Mouse (Mus musculus) inflammation-experienced regulatory T-cells (primary cell): ENCODE measurements around the gene Hdx. TPM values are rescaled to one million over a fixed set of nuclear protein-coding genes. Genes with fewer than 3 reads are reported as not detected.

Source experiments
- polyA plus RNA-seq, 2 experiments: library from polyadenylated mRNA; unstranded; fragments of 100-300 nt; shearing (Covaris generic); gene quantifications; one replicate each; pipeline ENCODE4 v1.2.1; 2017

The Hdx gene
- under 1 TPM in 1 of 2 experiments, not detected in 1; 0.02 TPM for polyA plus RNA-seq

DNA sequence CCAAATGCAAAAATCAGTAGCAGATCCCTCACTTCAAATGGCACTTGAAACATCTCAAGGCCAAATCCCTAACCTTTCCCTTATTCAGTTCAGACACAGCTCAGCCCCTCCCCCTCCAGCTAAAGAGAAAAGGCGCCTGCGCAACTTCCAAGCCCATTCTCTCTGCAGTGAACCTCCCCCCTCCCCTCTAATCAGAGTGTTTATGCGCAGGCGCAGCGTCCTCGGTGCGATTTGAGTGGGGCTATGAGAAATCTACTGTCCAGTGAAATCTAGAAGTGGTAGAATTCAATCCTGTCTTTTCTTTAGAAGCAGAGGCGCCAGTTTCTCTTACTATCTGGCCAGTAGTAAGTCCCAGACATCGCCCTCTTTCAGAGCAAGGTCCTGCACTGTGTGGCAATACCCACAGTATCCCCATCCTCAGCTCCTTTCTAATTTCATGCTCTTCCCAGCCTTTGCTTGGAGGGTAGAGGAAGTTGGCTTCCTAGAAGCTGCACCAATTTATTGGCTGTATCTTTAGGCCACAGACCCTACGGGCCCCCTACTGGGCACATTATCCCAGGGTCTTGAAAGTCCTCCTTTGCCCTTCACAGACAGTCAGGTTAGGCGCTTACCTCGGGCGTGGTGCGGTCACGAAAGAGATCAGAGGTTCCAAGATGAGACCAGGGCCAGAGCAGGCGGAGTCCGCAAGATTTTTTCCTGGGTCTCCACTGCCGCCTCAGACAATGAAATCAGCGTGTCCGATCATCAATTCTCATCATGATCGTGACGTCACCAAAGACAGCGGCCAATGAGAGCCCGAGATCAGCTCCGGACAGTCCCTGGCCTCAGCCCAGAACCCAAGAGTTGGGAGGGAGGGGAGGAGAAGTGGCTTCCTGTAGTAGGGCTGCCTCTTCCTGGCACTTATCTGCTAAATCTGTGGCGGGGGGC is at the start of gene Hdx:
Hdx (minus strand) TSS at position 724 of the 927 bp plus-strand sequence.

DNA sequence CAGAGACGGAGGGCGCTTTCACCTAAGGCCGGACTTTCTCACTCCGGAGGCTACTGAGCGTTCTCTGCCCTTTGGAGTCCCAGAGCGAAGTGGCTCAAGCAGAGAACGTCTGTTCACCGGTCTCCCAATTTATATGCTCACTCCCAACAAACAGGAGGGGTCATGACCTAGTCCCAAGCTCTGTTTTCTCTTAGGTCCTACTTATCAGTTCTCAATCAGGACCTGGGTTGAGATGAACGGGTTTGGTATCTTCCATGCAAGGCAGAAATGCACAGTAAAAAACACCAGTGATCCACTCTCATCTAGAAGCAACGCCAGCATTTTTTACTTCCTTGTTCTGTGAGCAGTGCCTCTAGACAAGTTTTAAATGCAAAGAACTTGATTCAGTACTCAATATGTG is 159.0 kb downstream of the Hdx start, which contains the start of gene Rps6ka6:
Rps6ka6 (minus strand) TSS at position 101 of the 400 bp plus-strand sequence.

Other genes with a start within 250 kb of the Hdx start
- gene Rps6ka6, start 159.1 kb downstream of the Hdx start, polyA plus RNA-seq, result 1 to 10 TPM in 1 of 2 experiments, under 1 TPM in 1; 0.13 to 1.6 TPM
- not detected for gene Gm45194, start 194.3 kb upstream of the Hdx start, polyA plus RNA-seq